Mouse (Mus musculus) adrenal gland, postnatal 25 days (tissue): ENCODE results near the gene Ptgdr2. TPM values are rescaled to one million over a fixed set of nuclear protein-coding genes. Genes with fewer than 3 reads are reported as not detected.

Source experiments
- DNase-seq: peaks from one replicate; pipeline ENCODE4 v3.0.0; 2021; ENCODE audit warnings: mixed read lengths
- total RNA-seq: library from RNA; stranded (reverse); gene quantifications from 2 replicates; pipeline ENCODE4 v1.2.3, GENCODE M21; 2021

Ptgdr2 gene
- total RNA-seq, 1 experiment from 2014 or later, result 0.12 TPM

- peak; percentile 24 for DNase-seq
These were observed 39.4 kb downstream of the Ptgdr2 start for GRCm38 (mm10) chr19:10976318-10976717.

GRCm38 (mm10) chr19:10979184-10980168 lies 42.5 kb downstream of the Ptgdr2 start:
- DNase-seq, result peak; percentile 73

- DNase-seq, result no peak
These were observed 43.2 kb downstream of the Ptgdr2 start for GRCm38 (mm10) chr19:10980210-10980609.

- DNase-seq, result peak; percentile 69
These were observed 46.2 kb downstream of the Ptgdr2 start for GRCm38 (mm10) chr19:10983146-10983545.

DNA sequence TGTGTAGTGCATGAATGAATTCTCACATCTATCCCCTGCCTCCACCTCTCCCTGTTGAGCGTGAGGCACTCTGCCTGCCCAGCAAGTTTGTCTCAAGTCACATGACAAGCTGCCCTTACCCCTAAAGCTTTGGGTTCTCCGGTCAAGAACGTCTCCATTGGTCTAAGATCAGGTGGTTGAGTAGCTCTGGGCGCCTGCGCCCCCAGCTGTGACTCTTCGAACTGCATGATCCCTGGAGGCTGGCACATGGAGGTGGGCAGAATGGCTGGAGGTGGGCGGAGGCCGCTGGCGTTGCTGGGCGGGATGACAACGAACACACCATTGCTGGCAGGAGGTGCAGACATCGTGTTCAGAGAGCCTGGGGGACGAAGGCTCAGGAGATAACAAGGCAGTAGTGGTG lies 47.6 kb downstream of the Ptgdr2 start:
- DNase-seq, result no peak

DNA sequence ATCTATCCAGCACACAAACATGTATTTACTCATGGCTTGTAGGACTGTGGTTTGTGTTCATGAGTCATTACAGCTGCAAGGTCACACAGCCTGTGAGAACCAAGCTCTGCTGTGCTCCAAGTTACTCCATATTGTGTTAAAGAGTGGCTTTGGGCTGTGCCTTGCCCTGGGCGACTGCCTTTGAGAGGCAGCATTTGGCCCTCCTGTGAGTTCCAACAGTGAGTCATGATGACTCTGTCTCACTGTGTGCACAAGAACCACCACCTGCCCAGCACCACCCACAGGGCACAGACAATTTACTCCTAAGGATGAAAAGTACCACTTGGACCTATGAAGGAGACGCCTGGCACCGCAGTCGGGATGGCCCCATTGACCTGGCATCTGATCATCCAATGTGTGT lies 48.9 kb downstream of the Ptgdr2 start:
- no peak for DNase-seq

DNA sequence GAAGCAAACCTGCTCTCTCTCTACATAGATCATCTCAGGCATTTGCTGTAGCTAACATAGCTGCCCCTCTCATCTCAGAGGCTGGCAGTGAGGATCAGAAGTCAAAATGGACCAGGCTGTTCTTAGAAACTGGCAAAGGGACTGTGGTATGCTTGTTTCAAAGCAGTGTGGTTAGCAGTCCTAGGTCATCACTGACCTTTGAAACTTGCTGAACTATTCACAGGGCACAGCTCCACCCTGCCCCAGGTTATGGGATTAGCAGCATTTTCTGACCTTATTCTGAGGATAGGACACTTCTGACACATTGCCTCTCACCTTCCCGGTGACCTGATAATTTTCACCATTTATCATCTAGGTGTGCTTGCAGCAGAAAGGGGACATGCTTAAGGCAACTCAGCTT lies 51.6 kb downstream of the Ptgdr2 start:
- no peak for DNase-seq

DNA sequence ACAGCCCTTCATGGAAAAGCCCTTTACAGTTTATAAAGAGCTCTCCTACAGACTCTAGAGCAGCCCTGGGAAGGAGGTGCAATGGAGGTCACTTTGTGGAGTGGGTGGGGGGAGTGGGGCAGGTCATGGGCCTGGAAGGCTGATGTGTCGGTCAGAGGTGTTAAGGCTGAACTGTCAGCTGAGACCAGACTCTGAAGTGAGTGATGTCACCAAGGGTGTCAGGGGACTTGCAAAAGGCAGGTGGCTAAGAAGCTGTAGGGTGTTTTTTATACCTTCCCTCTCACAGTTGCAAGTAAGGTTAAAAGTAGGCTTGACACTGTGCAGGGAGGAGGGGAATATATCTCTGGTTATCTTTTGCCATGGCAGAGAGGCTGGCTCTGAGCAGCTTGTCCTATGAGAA lies 53.8 kb downstream of the Ptgdr2 start:
- no peak for DNase-seq

- DNase-seq, result no peak
These were observed 55.0 kb downstream of the Ptgdr2 start for GRCm38 (mm10) chr19:10991911-10992310.

Other genes with a start within 250 kb of the Ptgdr2 start
- gene Vps37c, start 248.4 kb upstream of the Ptgdr2 start, total RNA-seq, result 32.4 and 33.6 TPM in 2 replicates
- gene Cd5, start 198.2 kb upstream of the Ptgdr2 start, total RNA-seq, result 0.12 TPM in 1 of 2 replicates, not detected in the other
- gene Cd6, start 107.1 kb upstream of the Ptgdr2 start, total RNA-seq, result not detected in 2 replicates
- 3.2 and 4.0 TPM in 2 replicates for gene Slc15a3, start 97.4 kb upstream of the Ptgdr2 start, total RNA-seq
- 30.5 and 32.8 TPM in 2 replicates for gene Tmem132a, start 67.2 kb upstream of the Ptgdr2 start, total RNA-seq
- gene Tmem109, start 55.2 kb upstream of the Ptgdr2 start, total RNA-seq, result 143 and 161 TPM in 2 replicates
- 196 and 223 TPM in 2 replicates for gene Prpf19, start 41.9 kb upstream of the Ptgdr2 start, total RNA-seq
- gene Zp1, start 16.5 kb upstream of the Ptgdr2 start, total RNA-seq, result not detected in 2 replicates
- gene Ccdc86, start 12.1 kb downstream of the Ptgdr2 start, total RNA-seq, result 14.5 and 16.7 TPM in 2 replicates
- 30.9 and 39.3 TPM in 2 replicates for gene Ms4a10, start 37.5 kb downstream of the Ptgdr2 start, total RNA-seq
- not detected in 2 replicates for gene Ms4a15, start 56.1 kb downstream of the Ptgdr2 start, total RNA-seq
- gene Ms4a18, start 80.9 kb downstream of the Ptgdr2 start, total RNA-seq, result not detected in 2 replicates
- gene Ms4a8a, start 143.9 kb downstream of the Ptgdr2 start, total RNA-seq, result 0.90 and 0.94 TPM in 2 replicates
- gene 1700017D01Rik, start 193.7 kb downstream of the Ptgdr2 start, total RNA-seq, result not detected in 2 replicates
- gene 1700025F22Rik, start 228.2 kb downstream of the Ptgdr2 start, total RNA-seq, result not detected in 2 replicates